Mouse (Mus musculus) hindbrain, embryonic 14.5 days (tissue): Measurements from ENCODE around the gene Nucb2. TPM values are rescaled to one million over a fixed set of nuclear protein-coding genes. Genes with fewer than 3 reads are reported as not detected.

Experiments
- ATAC-seq: fragments of 200-750 bp; cut with Nextera tagmentation; 2 replicates; pipeline ENCODE4 v1.8.0; 2017; ENCODE audit warnings: moderate number of reproducible peaks, mild to moderate bottlenecking, moderate TSS enrichment, moderate library complexity; ENCODE audit not compliant: low FRiP score
- DNase-seq: peaks from one replicate; pipeline ENCODE4 v3.0.0-alpha.2; 2015; ENCODE audit warnings: low spot score
- H3K27ac ChIP-seq: fragments of 300-500 bp; sonication (generic); 2 replicates; pipeline ENCODE4 v1.5.1; 2014; ENCODE audit warnings: mild to moderate bottlenecking, moderate library complexity
- H3K27me3 ChIP-seq: fragments of 300-500 bp; sonication (generic); 2 replicates; pipeline ENCODE4 v1.6.1; 2014; ENCODE audit warnings: mild to moderate bottlenecking, low read length, mixed read lengths; ENCODE audit not compliant: control insufficient read depth, insufficient read depth
- H3K36me3 ChIP-seq: fragments of 300-500 bp; sonication (generic); replicated peaks from 2 replicates; pipeline ENCODE4 v1.6.1; 2014; ENCODE audit not compliant: control insufficient read depth, insufficient read depth
- H3K4me1 ChIP-seq: fragments of 300-500 bp; sonication (generic); replicated peaks from 2 replicates; pipeline ENCODE4 v1.6.1; 2014; ENCODE audit warnings: antibody characterized with exemption, low read length, mixed read lengths; ENCODE audit not compliant: control insufficient read depth, insufficient read depth
- H3K4me2 ChIP-seq: fragments of 300-500 bp; sonication (generic); replicated peaks from 2 replicates; pipeline ENCODE4 v1.6.1; 2014; ENCODE audit warnings: mild to moderate bottlenecking, moderate library complexity
- H3K4me3 ChIP-seq: fragments of 300-500 bp; sonication (generic); replicated peaks from 2 replicates; pipeline ENCODE4 v1.5.1; 2014; ENCODE audit warnings: mild to moderate bottlenecking, low read length
- H3K9ac ChIP-seq: fragments of 300-500 bp; sonication (generic); 2 replicates; pipeline ENCODE4 v1.6.1; 2014
- H3K9me3 ChIP-seq: fragments of 300-500 bp; sonication (generic); 2 replicates; pipeline ENCODE4 v1.6.1; 2016; ENCODE audit warnings: low read length; ENCODE audit not compliant: control insufficient read depth
- WGBS: fragments of 180-500 bp; shearing (Covaris S2); extraction: QIAGEN DNeasy Blood & Tissue Kit; methylation state at CpG from one replicate; pipeline ENCODE4 v1.1.7; 2014; 5-methylcytosine and 5-hydroxymethylcytosine counted together
- polyA plus RNA-seq: library from polyadenylated mRNA; unstranded; fragments of >200 nt; fragmentation: Nextera tagmentation; extraction: Ambion mirVana; gene quantifications from 2 replicates; pipeline ENCODE4 v1.2.1, GENCODE M21; 2014

Gene Nucb2
- polyA plus RNA-seq, 1 experiment from 2014 or later, result 26.6 TPM

- no peak overlapping the region for H3K27ac ChIP-seq
- no peak overlapping the region for H3K4me2 ChIP-seq
- H3K4me1 ChIP-seq, result no peaks in the 10 kb centered on the region
- no peaks in the 10 kb centered on the region for H3K27me3 ChIP-seq
- WGBS, result 89% methylated on average over 5 of the region's 5 CpGs
- no peak for ATAC-seq
- no peaks in the 10 kb centered on the region for H3K9me3 ChIP-seq
- H3K9ac ChIP-seq, result no peak overlapping the region
- H3K36me3 ChIP-seq, result no peaks in the 10 kb centered on the region
- DNase-seq, result no peak
- no peak overlapping the region for H3K4me3 ChIP-seq
These were observed 20.0 kb upstream of the Nucb2 start for GRCm38 (mm10) chr7:116484213-116484612.

GRCm38 (mm10) chr7:116485062-116485601 lies 19.0 kb upstream of the Nucb2 start:
- no peaks in the 10 kb centered on the region for H3K27me3 ChIP-seq
- no peak overlapping the region for H3K27ac ChIP-seq
- no peak overlapping the region for H3K4me2 ChIP-seq
- no peak overlapping the region for H3K4me3 ChIP-seq
- ATAC-seq, result no peak
- WGBS, result 84% methylated on average over 1 of the region's 1 CpGs
- no peaks in the 10 kb centered on the region for H3K9me3 ChIP-seq
- DNase-seq, result no peak
- H3K9ac ChIP-seq, result no peak overlapping the region
- H3K4me1 ChIP-seq, result no peaks in the 10 kb centered on the region
- H3K36me3 ChIP-seq, result no peaks in the 10 kb centered on the region

- Histone ChIP-seq H3K27me3 (no peaks in the 10 kb centered on the region), H3K4me3 (no peak overlapping the region), H3K9me3 (no peaks in the 10 kb centered on the region), H3K4me2 (no peak overlapping the region), H3K4me1 (no peaks in the 10 kb centered on the region), H3K27ac (no peak overlapping the region), H3K9ac (no peak overlapping the region), H3K36me3 (no peaks in the 10 kb centered on the region)
- ATAC-seq (no peak), DNase-seq (no peak)
- WGBS, result 77% methylated on average over 4 of the region's 4 CpGs
These were observed 13.1 kb upstream of the Nucb2 start for GRCm38 (mm10) chr7:116491113-116491512.

- WGBS, result 88% methylated on average over 7 of the region's 7 CpGs
- Histone ChIP-seq H3K4me1 (no peaks in the 10 kb centered on the region), H3K36me3 (no peaks in the 10 kb centered on the region), H3K27me3 (no peaks in the 10 kb centered on the region), H3K27ac (no peak overlapping the region), H3K9ac (no peak overlapping the region), H3K9me3 (no peaks in the 10 kb centered on the region), H3K4me3 (no peak overlapping the region), H3K4me2 (no peak overlapping the region)
- DNase-seq (no peak), ATAC-seq (no peak)
These were observed 10.7 kb upstream of the Nucb2 start for GRCm38 (mm10) chr7:116493267-116494003.

GRCm38 (mm10) chr7:116494618-116495017 lies 9.6 kb upstream of the Nucb2 start:
- ATAC-seq (no peak), DNase-seq (no peak)
- Histone ChIP-seq H3K27me3 (no peaks in the 10 kb centered on the region), H3K4me2 (no peak overlapping the region), H3K4me3 (no peak overlapping the region), H3K9ac (no peak overlapping the region), H3K4me1 (no peaks in the 10 kb centered on the region), H3K9me3 (no peaks in the 10 kb centered on the region), H3K27ac (no peak overlapping the region), H3K36me3 (no peaks in the 10 kb centered on the region)
- 82% methylated on average over 5 of the region's 5 CpGs for WGBS

GRCm38 (mm10) chr7:116496760-116497159 lies 7.4 kb upstream of the Nucb2 start:
- Histone ChIP-seq H3K4me2 (no peak overlapping the region), H3K4me1 (no peaks in the 10 kb centered on the region), H3K27me3 (no peaks in the 10 kb centered on the region), H3K9ac (no peak overlapping the region), H3K36me3 (no peaks in the 10 kb centered on the region), H3K4me3 (no peak overlapping the region), H3K9me3 (no peaks in the 10 kb centered on the region), H3K27ac (no peak overlapping the region)
- ATAC-seq (no peak), DNase-seq (no peak)
- WGBS, result 91% methylated on average over 4 of the region's 4 CpGs

GRCm38 (mm10) chr7:116504818-116505170 lies 625 bp downstream of the Nucb2 start:
- Histone ChIP-seq H3K9me3 (no peaks in the 10 kb centered on the region), H3K27me3 (no peaks in the 10 kb centered on the region), H3K4me3 (peak overlapping the region; percentile 67), H3K27ac (peak overlapping the region; percentile 87), H3K9ac (peak overlapping the region; percentile 85), H3K4me1 (peaks cover 14% of the 10 kb centered on the region), H3K36me3 (peaks cover 5% of the 10 kb centered on the region), H3K4me2 (peak overlapping the region; percentile 64)
- no peak for ATAC-seq
- peak; percentile 26 for DNase-seq
- 2% methylated on average over 6 of the region's 6 CpGs for WGBS

GRCm38 (mm10) chr7:116514030-116514429 lies 9.9 kb downstream of the Nucb2 start:
- no peak overlapping the region for H3K4me2 ChIP-seq
- H3K27me3 ChIP-seq, result no peaks in the 10 kb centered on the region
- peaks cover 5% of the 10 kb centered on the region for H3K4me1 ChIP-seq
- H3K9ac ChIP-seq, result no peak overlapping the region
- WGBS, result 90% methylated on average over 5 of the region's 5 CpGs
- no peak overlapping the region for H3K27ac ChIP-seq
- DNase-seq (no peak), ATAC-seq (no peak)
- H3K9me3 ChIP-seq, result no peaks in the 10 kb centered on the region
- H3K4me3 ChIP-seq, result no peak overlapping the region
- H3K36me3 ChIP-seq, result peaks cover 24% of the 10 kb centered on the region

GRCm38 (mm10) chr7:116514546-116514945 lies 10.4 kb downstream of the Nucb2 start:
- no peak for ATAC-seq
- WGBS, result 90% methylated on average over 9 of the region's 9 CpGs
- peaks cover 21% of the 10 kb centered on the region for H3K36me3 ChIP-seq
- no peaks in the 10 kb centered on the region for H3K9me3 ChIP-seq
- no peak overlapping the region for H3K27ac ChIP-seq
- H3K9ac ChIP-seq, result no peak overlapping the region
- no peak overlapping the region for H3K4me3 ChIP-seq
- H3K4me1 ChIP-seq, result peaks cover 5% of the 10 kb centered on the region
- no peak for DNase-seq
- no peak overlapping the region for H3K4me2 ChIP-seq
- no peaks in the 10 kb centered on the region for H3K27me3 ChIP-seq
